Mouse (Mus musculus): ENCODE measurements around the gene Tnfrsf9.
"Not testable (repeated sequence)": the region's sequence is repeated elsewhere in the genome, so short reads cannot be mapped to it uniquely, and the experiment has no call there.

The Tnfrsf9 gene

DNA sequence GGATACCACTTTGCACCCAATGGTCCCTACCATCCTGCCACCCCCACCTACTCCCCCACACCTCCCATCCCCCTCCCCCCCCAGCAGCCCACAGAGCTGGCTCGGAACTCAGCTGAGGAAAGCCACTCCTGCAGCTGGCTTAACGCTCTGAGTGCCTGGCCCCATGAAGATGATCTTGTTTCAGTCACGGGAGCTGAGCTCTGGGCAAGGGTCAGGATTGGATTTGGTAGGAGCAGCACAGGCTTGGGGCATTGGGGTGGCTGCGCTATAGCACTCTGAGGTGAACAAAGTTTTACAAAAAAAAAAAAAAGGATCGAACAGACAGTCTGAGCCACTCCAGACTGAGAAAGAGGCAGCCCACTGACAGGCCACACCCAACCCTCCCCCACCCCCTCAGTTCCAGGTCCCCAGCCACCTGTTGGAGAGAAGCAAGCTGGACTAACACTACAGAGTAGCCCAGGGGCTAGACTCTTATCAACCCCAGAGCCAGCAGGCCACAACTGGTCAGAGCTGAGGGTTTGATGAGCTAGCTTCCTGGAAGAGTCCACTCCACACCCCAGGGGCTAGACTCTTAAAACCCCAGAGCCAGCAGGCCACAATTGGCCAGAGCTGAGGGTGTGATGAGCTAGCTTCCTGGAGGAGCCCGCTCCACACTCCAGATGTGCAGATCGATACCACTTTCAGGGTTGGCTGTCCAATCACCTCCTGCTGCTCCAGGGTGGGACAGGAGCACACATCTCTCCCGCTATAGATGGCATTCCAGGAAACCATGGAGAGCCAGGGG, 19.5 kb upstream of the Tnfrsf9 start:
- DNase-seq (ENCODE audit: extremely low read depth, low read depth, low spot score) = no peak

DNA sequence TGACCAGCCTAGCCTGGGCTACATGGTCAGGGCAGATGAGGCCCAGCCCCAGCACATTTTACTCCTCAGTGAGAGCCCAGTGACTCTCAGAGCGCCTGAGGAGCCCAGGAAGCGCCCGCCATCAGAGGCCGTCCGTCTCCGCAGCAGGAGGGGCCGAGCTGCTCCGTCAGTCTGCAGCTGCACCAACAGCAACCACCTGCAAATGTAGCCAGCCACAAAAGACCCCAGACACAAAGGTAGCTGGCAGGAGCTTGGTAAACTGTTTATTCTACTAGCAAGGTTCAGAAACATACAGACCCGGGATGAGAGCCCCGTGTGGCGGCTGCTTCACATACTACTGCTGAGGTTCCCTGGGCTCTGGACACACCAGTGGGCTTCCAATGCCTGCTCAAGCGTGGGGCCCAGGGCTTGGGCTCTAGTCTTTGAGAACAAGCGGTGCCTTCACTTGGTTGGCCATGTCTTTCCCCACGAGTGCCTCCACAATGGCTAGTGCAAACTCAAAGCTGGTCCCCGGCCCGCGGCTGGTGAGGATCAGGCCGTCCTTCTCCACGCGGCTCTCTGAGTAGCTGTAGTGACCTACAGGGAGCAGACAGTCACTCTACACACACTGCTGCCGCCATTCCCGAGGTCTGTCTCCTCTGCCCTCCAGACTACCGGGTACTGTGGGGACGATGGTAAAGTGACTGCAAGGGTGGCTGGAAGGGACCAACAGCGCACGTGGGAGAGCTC, 17.3 kb upstream of the Tnfrsf9 start:
- DNase-seq (ENCODE audit: extremely low read depth, low read depth, low spot score) = no peak

DNA sequence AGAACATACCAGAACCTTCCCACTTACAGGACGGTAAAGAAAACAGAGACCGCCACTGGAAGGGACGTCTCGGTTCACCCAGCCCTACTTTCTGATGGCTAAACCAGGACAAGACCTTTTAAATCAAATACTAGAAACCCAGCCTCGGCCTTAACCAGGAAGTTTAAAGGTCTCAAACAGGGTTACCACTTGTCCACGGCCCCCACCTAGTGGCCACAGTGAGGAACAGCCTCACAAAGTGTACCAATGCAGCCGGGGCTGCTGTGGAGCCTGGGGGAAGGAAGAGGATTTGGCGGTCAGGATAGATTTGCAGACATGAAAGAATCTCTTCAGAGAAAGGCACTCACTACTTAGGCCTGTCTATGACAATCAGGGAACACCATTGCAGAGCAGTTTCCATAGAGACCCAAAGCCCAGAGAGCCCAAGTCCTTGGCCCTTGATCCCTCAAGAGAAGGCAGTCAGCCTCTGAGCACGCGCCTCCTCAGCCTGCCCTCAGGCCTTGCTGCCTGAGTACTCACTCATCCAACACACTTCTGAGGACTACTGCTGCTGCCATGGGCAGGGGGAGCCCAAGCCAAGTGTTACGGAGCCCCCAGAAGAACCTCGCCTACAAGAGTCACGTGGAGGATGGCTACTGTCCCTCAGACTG, 15.5 kb upstream of the Tnfrsf9 start:
- DNase-seq (ENCODE audit: extremely low read depth, low read depth, low spot score) = no peak

DNA sequence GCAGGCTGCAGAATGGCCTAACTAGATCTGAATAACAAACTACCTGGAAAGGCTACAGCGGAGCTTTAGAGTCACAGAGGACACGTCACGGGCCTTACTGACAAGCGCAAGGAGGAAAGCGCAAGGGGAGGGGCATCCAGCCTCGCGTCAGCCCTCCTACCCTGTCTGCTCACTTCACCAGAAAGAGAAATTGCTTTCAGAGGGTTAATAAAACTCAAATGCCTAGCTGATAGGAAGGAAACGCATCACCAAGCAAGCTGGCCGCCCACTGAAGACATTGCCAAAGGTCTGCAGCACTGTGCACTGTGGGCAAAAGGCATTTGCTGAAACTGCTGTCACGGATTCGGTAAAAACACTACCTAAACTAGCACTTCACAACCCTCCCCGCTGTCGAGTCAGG, 13.9 kb upstream of the Tnfrsf9 start:
- no peak for DNase-seq (ENCODE audit: extremely low read depth, low read depth, low spot score)

DNA sequence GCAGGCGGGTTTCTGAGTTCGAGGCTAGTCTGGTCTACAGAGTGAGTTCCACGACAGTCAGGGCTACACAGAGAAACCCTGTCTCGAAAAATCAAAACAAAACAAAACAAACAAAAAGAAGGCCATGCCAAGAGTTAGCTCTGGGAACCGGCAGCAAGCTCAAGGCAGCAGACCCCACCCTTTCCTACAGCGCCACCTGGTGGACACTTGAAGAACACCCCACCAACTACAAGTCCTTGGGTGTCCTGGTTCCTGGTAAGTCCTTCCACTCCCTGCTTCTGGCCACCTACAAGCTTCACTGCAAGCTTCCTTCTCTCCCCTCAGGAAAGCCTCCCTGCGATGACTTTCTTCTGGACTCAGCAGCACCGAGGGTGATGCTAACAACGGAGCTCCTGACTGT, 12.7 kb upstream of the Tnfrsf9 start:
- no peak for DNase-seq (ENCODE audit: extremely low read depth, low read depth, low spot score)

DNA sequence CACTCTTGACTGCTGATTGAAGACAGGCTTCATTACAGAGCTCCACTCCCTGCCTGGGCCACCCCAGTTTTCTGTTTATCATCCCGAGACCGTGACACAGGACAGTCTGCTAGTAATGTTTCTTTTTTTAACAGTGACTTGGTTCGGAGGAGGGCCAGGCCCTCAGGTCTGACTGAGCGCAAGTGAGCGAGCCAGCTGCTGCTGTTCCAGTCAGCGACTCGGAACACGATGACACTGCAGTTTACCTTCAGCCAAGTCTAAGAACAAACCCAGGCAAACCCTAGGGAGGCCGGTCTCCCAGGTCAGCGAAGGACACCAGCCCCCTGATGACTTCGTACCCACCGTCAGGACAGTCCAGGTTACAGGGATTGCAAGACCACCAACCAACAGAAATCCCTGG, 12.3 kb upstream of the Tnfrsf9 start:
- no peak for DNase-seq (ENCODE audit: extremely low read depth, low read depth, low spot score)

DNA sequence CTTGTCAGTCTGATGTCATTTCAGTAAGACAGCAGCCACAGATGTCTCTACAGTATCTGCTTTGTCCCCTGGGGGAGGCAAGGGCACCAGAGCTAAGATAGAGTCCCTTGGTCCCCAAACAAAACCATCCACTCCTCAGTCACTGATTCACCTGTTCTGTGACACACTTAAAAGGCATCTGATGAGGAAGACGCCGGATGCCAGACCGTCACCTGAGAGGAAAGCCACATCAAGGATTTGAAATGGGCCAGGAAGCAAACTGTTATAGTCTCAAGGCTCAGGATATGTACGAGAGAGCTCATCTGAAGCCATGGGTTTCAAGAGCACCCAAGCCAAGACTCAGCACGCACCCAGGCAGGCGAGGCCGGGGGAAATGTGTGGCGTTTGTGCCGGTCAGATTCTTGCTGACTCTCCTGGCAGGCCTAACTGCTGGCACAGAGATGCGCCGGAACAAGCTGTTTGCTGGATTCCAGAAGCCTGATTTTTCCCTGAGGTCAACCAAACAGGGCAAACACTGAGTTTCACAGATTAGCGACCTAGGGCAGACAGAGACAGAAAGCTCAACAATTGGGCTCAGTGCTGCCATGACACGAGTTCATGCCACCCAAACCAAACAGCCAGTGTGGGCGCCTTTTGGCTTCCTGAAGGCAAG, 11.1 kb upstream of the Tnfrsf9 start:
- peak; percentile 70 for DNase-seq (ENCODE audit: extremely low read depth, low read depth, low spot score)

DNA sequence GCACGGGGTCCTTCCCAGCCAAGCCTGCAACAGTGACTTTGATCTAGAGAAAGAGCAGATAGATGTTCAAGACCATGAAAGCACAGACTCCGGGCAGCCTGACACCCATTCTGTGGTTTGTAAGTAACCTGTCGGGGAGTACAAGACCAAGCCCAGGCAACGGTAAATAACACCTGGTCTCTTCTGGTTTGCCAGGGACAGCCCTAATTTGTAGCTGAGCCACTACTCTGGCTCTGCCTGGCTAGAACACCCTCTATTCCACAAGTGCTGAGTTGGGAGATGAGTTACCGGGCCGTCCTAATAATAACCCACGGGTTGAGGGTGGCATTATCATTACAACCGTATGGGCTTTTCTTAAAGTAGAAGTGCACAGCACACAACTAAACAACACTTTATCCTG, 7.3 kb upstream of the Tnfrsf9 start:
- no peak for DNase-seq (ENCODE audit: extremely low read depth, low read depth, low spot score)

DNA sequence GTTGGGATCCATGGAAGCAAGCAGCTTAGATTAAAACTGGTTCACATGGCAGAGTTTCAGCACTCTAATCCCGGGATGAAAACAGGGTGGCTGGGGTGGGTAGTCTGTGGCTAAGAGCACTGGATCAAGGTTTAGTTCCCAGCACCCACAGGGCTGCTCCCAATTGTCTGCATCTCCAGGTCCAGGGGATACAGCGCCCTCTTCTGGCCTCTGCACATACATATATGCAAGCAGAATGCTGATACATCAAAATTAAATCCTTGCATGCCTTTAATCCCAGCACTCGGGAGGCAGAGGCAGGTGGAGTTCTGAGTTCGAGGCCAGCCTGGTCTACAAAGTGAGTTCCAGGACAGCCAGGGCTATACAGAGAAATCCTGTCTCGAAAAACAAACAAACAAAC, 5.8 kb upstream of the Tnfrsf9 start:
- DNase-seq (ENCODE audit: extremely low read depth, low read depth, low spot score) = not testable (repeated sequence)

DNA sequence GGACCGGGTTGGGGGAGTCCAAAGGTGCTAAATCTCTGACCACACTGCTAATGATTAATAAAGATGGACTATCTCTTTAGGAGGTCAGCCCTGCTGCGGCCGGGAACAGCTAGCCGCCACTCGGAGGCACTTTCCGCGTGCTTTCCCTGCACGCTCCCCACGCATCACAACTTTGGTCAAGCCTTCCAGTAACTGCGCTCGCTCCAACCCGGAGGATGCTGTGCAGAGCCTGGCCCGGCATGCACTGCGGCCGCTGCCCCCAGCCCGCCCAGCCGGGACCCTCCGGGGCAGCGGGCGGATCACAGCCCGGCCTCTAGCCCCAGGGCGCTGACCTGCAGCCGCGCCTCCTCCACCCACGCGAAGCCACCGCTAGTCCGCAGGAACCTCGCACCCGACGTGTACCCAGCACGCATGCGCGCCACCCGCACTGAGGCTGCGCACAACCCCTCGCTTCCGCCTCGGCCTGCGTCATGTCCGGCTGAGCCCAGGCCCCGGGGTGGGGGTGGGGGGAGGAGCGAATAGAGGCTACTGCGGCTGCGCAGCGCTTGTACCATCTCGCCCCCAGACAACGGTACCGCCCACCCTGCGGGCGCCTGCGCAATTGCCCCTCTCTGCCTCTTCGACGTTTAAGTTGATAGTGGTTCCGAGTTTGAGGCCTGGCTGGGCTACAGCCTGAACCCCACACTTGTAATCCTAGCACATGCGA, 4.8 kb upstream of the Tnfrsf9 start:
- DNase-seq (ENCODE audit: extremely low read depth, low read depth, low spot score) = no peak

DNA sequence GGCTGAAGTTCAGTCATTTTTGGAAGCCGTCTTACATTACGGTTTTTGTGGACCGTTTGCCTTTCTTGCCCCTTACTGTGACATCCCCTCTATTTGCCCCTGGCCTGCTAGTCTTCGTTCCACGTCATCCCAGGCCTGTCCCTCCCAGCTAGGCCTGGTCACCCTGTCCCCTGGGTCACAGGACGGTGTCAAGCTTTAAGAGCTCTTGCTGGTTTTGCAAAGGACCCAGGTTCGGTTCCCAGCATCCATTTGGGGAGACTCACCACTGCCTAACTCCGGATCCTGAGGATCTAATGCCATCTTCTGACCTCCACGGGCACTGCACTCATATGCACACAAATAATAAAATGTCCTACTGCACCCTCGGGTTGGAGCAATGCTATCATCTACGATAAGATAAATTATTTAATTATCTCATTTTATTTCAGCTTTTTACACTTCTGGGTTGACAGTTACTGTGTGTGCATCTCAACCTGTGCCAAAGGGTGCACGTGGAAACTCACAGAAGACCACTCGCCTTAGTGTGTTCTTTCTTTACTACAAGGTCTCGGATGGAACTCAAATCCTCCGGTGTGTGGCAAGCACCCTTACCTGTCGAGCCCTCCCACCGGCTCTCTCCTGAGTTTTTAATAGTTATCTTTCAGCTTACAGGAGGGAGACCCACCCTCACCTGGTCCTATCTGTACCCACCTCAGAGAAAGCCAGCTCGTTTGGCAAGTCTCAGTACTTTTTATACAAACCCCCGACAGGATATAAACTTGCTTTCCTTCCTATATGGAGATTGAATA, 4.0 kb upstream of the Tnfrsf9 start:
- no peak for DNase-seq (ENCODE audit: extremely low read depth, low read depth, low spot score)

DNA sequence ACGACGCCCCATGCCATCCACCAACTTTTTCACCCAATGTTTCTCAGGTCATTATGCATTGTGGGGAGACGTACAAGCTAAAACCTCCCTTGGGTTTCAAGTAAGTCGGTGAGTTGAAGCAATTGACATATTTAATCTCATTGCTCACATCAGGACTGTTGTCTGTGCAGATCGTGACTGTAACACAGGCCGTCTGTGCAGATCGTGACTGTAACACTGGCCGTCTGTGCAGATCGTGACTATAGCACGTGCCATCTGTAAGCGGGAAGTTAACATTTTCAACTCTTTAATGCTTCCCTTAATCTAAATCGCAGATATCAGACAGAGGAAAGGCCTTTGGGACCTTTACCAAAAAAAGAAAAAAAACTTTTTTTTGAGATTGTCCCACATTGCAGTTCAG, 619 bp upstream of the Tnfrsf9 start:
- DNase-seq (ENCODE audit: extremely low read depth, low read depth, low spot score) = no peak

DNA sequence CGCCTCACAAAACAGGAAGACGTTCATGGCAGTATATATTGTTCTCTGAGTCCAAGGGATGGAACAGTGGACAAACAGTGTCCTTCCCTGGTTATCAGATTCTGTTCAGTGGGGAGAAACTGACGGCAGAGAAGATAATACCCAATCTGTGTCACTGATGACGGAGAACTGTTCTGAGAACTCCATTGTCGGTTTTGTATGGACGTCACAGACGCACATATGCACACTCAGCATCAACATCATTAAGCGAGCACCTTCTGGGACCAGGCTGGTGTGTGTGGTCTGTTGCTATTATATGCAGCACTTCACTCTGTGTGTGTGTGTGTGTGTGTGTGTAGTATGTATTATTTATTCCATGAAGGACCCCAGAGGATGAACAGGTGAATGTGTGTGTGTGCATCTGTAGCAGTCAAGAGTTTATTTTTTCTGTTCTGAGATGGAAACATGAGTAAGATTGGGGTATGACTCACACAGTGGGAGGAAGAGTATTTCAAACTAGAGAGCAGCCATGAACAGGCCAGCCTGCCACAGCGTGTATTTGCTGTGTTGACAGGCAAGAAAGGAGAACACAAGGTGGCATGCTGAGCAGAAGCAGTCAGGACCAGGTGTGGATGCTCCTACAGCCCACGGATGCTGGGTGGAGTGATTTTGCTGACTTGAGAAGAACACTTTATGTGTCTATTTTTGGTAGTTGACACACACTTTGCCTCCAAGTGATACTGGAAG, 982 bp downstream of the Tnfrsf9 start:
- DNase-seq (ENCODE audit: extremely low read depth, low read depth, low spot score) = no peak

DNA sequence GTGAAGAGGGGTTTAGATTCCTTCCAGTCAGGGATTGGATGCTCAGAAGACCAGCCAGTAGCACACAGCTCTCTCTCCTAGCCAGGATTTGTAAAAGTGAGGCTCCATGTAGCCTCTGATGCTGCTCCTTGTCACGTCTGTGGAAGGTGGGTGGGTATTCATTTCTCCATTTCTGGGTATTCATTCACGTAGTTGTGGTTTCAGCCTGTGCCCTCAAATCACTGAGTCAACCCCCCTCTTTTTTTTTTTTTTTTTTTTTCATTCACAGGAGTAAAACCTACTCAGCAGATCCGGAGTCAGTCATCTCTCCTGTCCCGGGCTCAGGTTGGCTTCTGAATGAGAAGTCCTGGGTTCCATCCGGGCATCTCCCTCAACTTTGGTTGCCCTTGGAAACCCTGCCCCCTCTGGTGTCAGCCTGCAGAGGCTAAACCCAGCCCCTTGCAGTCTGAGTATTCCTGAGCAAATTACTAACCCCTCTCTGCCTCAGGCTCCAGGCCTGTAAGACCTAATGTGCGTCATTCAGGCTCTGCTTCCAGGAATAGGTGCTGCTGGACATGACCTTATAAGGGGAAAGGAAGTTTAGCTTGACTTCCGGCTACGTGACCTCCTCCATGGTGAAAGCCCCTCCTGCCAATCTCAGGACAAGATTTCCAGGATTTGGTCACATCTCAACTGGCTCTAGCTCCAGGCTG, 3.1 kb downstream of the Tnfrsf9 start:
- DNase-seq (ENCODE audit: extremely low read depth, low read depth, low spot score) = no peak

DNA sequence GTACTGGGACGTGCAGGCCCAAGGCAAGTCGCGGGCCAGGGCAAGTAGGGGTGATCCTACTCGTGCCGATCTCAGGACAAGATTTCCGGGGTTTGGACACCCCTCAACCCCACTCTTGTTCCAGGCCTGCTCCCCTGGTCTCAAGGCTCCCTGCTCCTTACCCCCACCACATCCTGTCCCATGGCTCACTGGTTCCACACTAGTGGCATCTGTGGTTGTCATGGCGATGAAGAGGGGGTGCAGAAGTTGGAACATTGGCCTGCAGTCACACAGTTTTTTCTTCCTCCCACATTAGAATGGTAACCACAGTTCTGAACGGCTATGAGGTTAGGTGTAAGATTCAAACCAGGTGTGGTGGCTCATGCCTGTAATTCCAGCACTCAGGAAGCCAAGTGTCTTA, 6.8 kb downstream of the Tnfrsf9 start:
- DNase-seq (ENCODE audit: extremely low read depth, low read depth, low spot score) = no peak

DNA sequence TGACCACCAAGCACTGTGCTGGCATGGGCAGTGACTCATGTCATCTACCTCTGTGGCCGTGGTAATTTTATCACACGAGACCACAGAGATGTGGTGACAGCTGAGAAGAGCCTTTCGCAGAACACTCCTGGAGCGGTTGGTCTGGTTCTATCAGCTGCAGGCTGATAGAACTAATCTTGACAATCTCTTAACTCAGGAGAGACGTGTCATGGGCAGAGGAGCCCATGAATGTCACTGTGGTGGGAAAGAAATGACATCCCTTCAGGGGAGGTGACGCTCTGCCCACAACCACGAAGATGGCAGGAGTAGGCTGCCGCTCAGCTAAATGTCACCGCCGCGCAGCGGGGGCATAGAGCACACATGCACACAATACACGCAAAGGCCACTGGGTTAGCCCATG, 9.9 kb downstream of the Tnfrsf9 start:
- DNase-seq (ENCODE audit: extremely low read depth, low read depth, low spot score) = no peak

DNA sequence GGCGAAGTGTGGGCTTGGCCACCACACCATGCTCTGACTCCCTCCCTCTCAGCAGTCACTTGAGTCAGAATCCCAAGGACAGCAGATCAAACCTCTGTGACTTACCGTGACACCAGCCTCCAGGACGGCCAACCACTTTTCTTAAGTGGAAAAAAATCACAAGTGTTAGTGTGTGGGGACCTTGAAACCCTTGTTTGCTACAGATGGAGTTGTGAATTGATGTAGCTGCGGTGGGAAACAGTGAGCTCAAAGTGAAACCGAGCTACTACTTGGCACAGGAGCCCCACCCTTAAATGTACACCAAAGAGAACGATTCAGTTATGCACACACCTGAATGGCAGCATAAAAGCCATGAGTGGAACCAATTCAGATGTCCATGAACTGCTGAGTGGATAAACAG, 10.6 kb downstream of the Tnfrsf9 start:
- no peak for DNase-seq (ENCODE audit: extremely low read depth, low read depth, low spot score)

DNA sequence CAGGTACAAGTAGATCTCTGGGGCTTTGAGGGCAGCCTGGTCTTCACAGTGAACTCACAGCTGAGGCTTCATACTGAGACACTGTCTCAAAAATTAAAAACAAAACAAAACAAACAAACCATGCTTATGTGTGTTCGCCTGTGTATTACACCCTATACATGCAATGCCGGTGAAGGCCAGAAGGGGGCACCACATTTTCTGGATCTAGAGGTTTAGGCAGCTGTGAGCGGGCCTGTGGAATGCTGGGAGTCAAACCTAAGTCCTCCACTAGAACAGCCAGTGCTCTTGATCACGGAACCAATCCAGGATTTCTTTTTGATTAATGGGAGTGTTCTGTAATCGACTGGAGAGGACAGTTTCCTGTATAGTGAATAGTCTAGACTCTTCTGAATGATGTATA, 11.6 kb downstream of the Tnfrsf9 start:
- no peak for DNase-seq (ENCODE audit: extremely low read depth, low read depth, low spot score)

Data from fat pad, adult 2 months (tissue).